Comparison of ENCODE assay signal across 10 mouse cellular contexts in the genomic region with DNA sequence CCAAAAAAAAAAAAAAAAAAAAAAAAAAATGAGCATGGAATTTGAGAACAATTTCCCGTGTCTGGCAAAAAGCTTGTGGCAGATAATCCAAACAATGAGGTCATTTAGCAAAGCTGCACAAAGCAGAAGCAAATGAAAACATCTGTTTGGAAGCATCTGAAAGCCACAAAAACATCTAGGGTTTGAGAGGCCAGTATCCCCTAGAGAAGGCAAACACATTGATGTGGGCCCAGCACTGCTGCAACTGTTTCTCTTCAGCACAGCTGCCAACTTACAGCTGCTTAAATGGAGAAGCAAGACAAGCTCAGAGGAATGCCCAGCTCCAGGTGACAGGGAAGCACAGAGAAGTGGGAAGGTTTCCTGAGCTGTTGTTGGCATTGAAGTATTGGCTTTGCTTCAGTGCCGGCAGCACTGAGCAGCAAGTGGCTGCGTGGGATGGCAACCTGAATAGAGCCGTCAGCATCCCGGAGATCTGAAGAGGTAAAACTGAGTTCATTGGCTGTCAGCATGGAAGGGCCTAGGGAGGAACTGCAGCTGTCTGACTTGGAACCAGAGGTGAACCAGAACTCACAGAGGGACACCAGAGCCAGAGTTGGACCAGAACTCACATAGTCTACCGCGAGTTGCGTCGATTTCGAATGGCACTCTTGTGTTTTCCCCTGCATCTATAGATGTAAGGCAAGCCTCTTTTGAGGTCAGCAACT.
DNase-seq lines count a peak whose midpoint lies in the region; ATAC-seq lines count a peak whose summit lies in the region.
"Had no signal": no experiment of that assay in that cellular context is flagged by ENCODE, and none has a peak within 500 bp of the region (broad histone marks: within the 10 kb centered on the region; RNA-seq: fewer than 3 reads in every experiment).

No protein-coding gene starts in this region.

- H3K36me3 ChIP-seq in hindbrain, embryonic 11.5 days (ENCODE audit: control insufficient read depth, insufficient read depth, low read length) = no peaks in the 10 kb centered on the region
- H3K36me3 ChIP-seq in hindbrain, embryonic 12.5 days = no peaks in the 10 kb centered on the region
- H3K36me3 ChIP-seq in forebrain, embryonic 13.5 days (ENCODE audit: poor library complexity, severe bottlenecking) = no peaks in the 10 kb centered on the region
- H3K36me3 ChIP-seq: stomach, embryonic 15.5 days had no signal

- H3K27ac ChIP-seq in hindbrain, embryonic 11.5 days (ENCODE audit: low read depth, low read length) = no peak overlapping the region
- H3K27ac ChIP-seq in hindbrain, embryonic 12.5 days = no peak overlapping the region
- no peak overlapping the region; the same call in 1 of the 2 replicates for H3K27ac ChIP-seq in forebrain, embryonic 13.5 days
- H3K27ac ChIP-seq: stomach, embryonic 15.5 days had no signal

- DNase-seq in hindbrain, embryonic 11.5 days (ENCODE audit: low spot score) = peak; percentile 5
- DNase-seq in NIH3T3 (ENCODE audit: low read depth) = peak; percentile 5
- DNase-seq in frontal cortex, postnatal 10 days (ENCODE audit: low spot score in 2 of 2) = peak; percentile 11 to 19
- DNase-seq in left cerebral cortex, adult 9 months (ENCODE audit: low spot score in 2 of 2) = peak; percentile 43 to 47
- no peak for DNase-seq in B cell, adult 2 months

- H3K4me2 ChIP-seq in hindbrain, embryonic 11.5 days (replicated peaks; ENCODE audit: low read depth, low read length) = no peak overlapping the region
- no peak overlapping the region for H3K4me2 ChIP-seq in hindbrain, embryonic 12.5 days (replicated peaks)
- no peak overlapping the region for H3K4me2 ChIP-seq in forebrain, embryonic 13.5 days
- H3K4me2 ChIP-seq: stomach, embryonic 15.5 days had no signal

- no peaks in the 10 kb centered on the region for H3K27me3 ChIP-seq in hindbrain, embryonic 11.5 days (ENCODE audit: control insufficient read depth, insufficient read depth, low read length)
- no peaks in the 10 kb centered on the region for H3K27me3 ChIP-seq in hindbrain, embryonic 12.5 days
- no peaks in the 10 kb centered on the region for H3K27me3 ChIP-seq in forebrain, embryonic 13.5 days
- H3K27me3 ChIP-seq: stomach, embryonic 15.5 days had no signal

- no peaks in the 10 kb centered on the region for H3K4me1 ChIP-seq in hindbrain, embryonic 11.5 days (replicated peaks; ENCODE audit: control insufficient read depth, insufficient read depth, low read length)
- peaks cover 4% of the 10 kb centered on the region; the same call in 1 of the 2 replicates for H3K4me1 ChIP-seq in hindbrain, embryonic 12.5 days
- H3K4me1 ChIP-seq in forebrain, embryonic 13.5 days = 0 out of 2 replicates have a peak, but pooled peaks cover 2% of the 10 kb centered on the region

- no peaks in the 10 kb centered on the region for H3K9me3 ChIP-seq in hindbrain, embryonic 11.5 days (ENCODE audit: control insufficient read depth, low read length)
- no peaks in the 10 kb centered on the region for H3K9me3 ChIP-seq in hindbrain, embryonic 12.5 days (replicated peaks)
- no peaks in the 10 kb centered on the region for H3K9me3 ChIP-seq in forebrain, embryonic 13.5 days (replicated peaks)
- H3K9me3 ChIP-seq: stomach, embryonic 15.5 days had no signal

- no peak overlapping the region for H3K4me3 ChIP-seq in hindbrain, embryonic 11.5 days (ENCODE audit: low read depth, low read length)
- H3K4me3 ChIP-seq in hindbrain, embryonic 12.5 days = no peak overlapping the region
- H3K4me3 ChIP-seq in forebrain, embryonic 13.5 days = no peak overlapping the region
- H3K4me3 ChIP-seq: stomach, embryonic 15.5 days had no signal

- ATAC-seq in hindbrain, embryonic 11.5 days (ENCODE audit: low FRiP score) = no peak
- no peak for ATAC-seq in hindbrain, embryonic 12.5 days (ENCODE audit: low FRiP score)
- ATAC-seq in forebrain, embryonic 13.5 days = no peak
- no peak for ATAC-seq in erythroblast, adult 5-6 weeks (replicated peaks; ENCODE audit: low FRiP score, poor library complexity, severe bottlenecking)
- ATAC-seq: forebrain, embryonic 16.5 days had no signal

- H3K9ac ChIP-seq in hindbrain, embryonic 11.5 days (ENCODE audit: low read depth, low read length) = no peak overlapping the region
- H3K9ac ChIP-seq in hindbrain, embryonic 12.5 days = no peak overlapping the region
- H3K9ac ChIP-seq in forebrain, embryonic 13.5 days = no peak overlapping the region
- H3K9ac ChIP-seq: stomach, embryonic 15.5 days had no signal

- 63% methylated on average over 10 of the region's 10 CpGs for whole genome bisulfite sequencing in hindbrain, embryonic 11.5 days
- 61% methylated on average over 10 of the region's 10 CpGs for WGBS in hindbrain, embryonic 12.5 days
- WGBS in forebrain, embryonic 13.5 days = 69% methylated on average over 10 of the region's 10 CpGs

Comparison
In these comparisons a context has a peak if more than half of its experiments do, and no peak if none do; other contexts are left out.
1. DNase-seq: peak in hindbrain, embryonic 11.5 days (single experiment), NIH3T3 (single experiment), frontal cortex, postnatal 10 days (2 of 2) and left cerebral cortex, adult 9 months (2 of 2); none in B cell, adult 2 months (0 of 2).